Mouse (Mus musculus) hindbrain, embryonic 15.5 days (tissue): ENCODE measurements around the gene Mis18a. TPM values are rescaled to one million over a fixed set of nuclear protein-coding genes. Genes with fewer than 3 reads are reported as not detected.

Experiments
- ATAC-seq: fragments of 200-750 bp; cut with Nextera tagmentation; 2 replicates; pipeline ENCODE4 v1.8.0; 2017; ENCODE audit warnings: low read depth, moderate number of reproducible peaks, moderate TSS enrichment; ENCODE audit not compliant: low FRiP score
- H3K27ac ChIP-seq: fragments of 300-500 bp; sonication (generic); replicated peaks from 2 replicates; pipeline ENCODE4 v1.5.1; 2015; ENCODE audit warnings: mild to moderate bottlenecking, inconsistent platforms
- H3K27me3 ChIP-seq: fragments of 300-500 bp; sonication (generic); 2 replicates; pipeline ENCODE4 v1.6.1; 2015; ENCODE audit warnings: control low read depth, inconsistent platforms
- H3K36me3 ChIP-seq: fragments of 300-500 bp; sonication (generic); 2 replicates; pipeline ENCODE4 v1.6.1; 2015; ENCODE audit warnings: control low read depth, inconsistent platforms
- H3K4me1 ChIP-seq: fragments of 300-500 bp; sonication (generic); replicated peaks from 2 replicates; pipeline ENCODE4 v1.6.1; 2015; ENCODE audit warnings: control low read depth, inconsistent platforms
- H3K4me2 ChIP-seq: fragments of 300-500 bp; sonication (generic); 2 replicates; pipeline ENCODE4 v1.6.1; 2015; ENCODE audit warnings: moderate library complexity, mild to moderate bottlenecking, inconsistent platforms
- H3K4me3 ChIP-seq: fragments of 300-500 bp; sonication (generic); 2 replicates; pipeline ENCODE4 v1.5.1; 2015; ENCODE audit warnings: mild to moderate bottlenecking, inconsistent platforms
- H3K9ac ChIP-seq: fragments of 300-500 bp; sonication (generic); 2 replicates; pipeline ENCODE4 v1.6.1; 2015; ENCODE audit warnings: inconsistent platforms
- H3K9me3 ChIP-seq: fragments of 300-500 bp; sonication (generic); 2 replicates; pipeline ENCODE4 v1.6.1; 2016; ENCODE audit warnings: control low read depth, inconsistent platforms
- WGBS: fragments of 180-500 bp; shearing (Covaris S2); methylation state at CpG from one replicate; pipeline ENCODE4 v1.1.7; 2015; 5-methylcytosine and 5-hydroxymethylcytosine counted together
- polyA plus RNA-seq: library from polyadenylated mRNA; unstranded; fragments of >200 nt; fragmentation: Nextera tagmentation; extraction: Ambion mirVana; gene quantifications from 2 replicates; pipeline ENCODE4 v1.2.1, GENCODE M21; 2015

Gene Mis18a
- polyA plus RNA-seq, 1 experiment from 2014 or later, result 30.3 TPM

- Histone ChIP-seq H3K4me3 (no peak overlapping the region), H3K27me3 (no peaks in the 10 kb centered on the region), H3K36me3 (no peaks in the 10 kb centered on the region), H3K9ac (no peak overlapping the region), H3K4me1 (no peaks in the 10 kb centered on the region), H3K4me2 (no peak overlapping the region), H3K9me3 (no peaks in the 10 kb centered on the region), H3K27ac (no peak overlapping the region)
- ATAC-seq, result no peak
- WGBS, result 96% methylated on average over 6 of the region's 6 CpGs
Observed at GRCm38 (mm10) chr16:90674651-90675050, 52.6 kb downstream of the Mis18a start.

DNA sequence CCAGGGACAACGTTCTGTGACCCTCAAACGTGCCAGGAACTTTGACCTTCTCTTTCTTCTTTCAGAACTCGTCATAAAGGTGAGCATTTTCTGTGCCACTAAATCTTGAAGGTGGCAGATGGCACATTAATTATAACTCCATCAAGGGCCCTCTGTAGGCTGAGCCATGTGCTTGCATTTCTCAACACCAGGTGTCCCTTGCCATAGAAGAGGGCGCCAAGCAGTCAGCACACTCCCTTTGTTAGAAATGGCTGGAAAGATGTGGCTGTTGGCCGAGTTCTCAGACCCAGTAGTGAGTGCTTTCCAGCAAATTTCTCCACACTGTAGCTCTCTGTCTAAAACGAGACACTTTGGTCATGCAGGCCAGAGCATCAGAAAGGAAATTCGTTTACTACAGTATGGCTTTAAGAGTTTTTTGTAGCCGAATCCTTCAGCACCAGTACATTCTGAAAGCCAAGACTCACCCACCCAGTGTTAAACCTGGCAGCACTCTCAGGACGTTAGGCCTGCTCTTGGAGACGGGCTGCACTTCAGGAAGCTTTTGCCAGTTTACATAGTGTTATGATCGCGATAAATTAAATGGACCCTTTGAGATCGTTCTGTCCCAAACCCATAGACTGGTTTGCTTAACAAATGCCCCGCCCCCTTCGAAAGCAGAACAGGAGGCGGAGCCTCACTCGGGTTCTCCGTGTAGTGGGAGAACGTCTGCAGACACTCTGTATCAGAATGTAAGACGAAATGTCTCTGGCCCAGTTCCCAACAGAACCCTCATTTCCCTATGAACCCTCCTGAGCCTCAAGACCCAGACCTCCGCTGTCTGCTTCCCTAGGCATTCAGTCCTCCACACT is 53.5 kb downstream of the Mis18a start:
- no peaks in the 10 kb centered on the region for H3K36me3 ChIP-seq
- ATAC-seq, result no peak
- no peaks in the 10 kb centered on the region for H3K9me3 ChIP-seq
- H3K27me3 ChIP-seq, result no peaks in the 10 kb centered on the region
- no peak overlapping the region for H3K9ac ChIP-seq
- H3K4me3 ChIP-seq, result no peak overlapping the region
- no peaks in the 10 kb centered on the region for H3K4me1 ChIP-seq
- H3K27ac ChIP-seq, result no peak overlapping the region
- WGBS, result 81% methylated on average over 21 of the region's 21 CpGs
- H3K4me2 ChIP-seq, result no peak overlapping the region

Other genes starting within 250 kb of the Mis18a start
- 0.30 and 0.52 TPM in 2 replicates for gene Mrap, start 10.8 kb upstream of the Mis18a start, polyA plus RNA-seq
- 9.3 and 9.6 TPM in 2 replicates for gene Urb1, start 83.0 kb upstream of the Mis18a start, polyA plus RNA-seq
- gene Eva1c, start 99.3 kb upstream of the Mis18a start, polyA plus RNA-seq, result 2.8 and 4.5 TPM in 2 replicates
- 51.2 and 53.4 TPM in 2 replicates for gene Cfap298, start 207.7 kb upstream of the Mis18a start, polyA plus RNA-seq